Mouse (Mus musculus) liver, adult (tissue): ENCODE measurements at regions not wholly inside any gene's neighbourhood (a gene's known extent, or its start where the extent isn't known, plus 50 kb on each side); places are given as distances from the start of the nearest gene placed in this dataset.

Source experiments
- GATA4 ChIP-seq: IDR thresholded peaks from 2 replicates; pipeline ENCODE4 v1.6.1; 2014; ENCODE audit warnings: mild to moderate bottlenecking, low read length; ENCODE audit not compliant: insufficient replicate concordance

DNA sequence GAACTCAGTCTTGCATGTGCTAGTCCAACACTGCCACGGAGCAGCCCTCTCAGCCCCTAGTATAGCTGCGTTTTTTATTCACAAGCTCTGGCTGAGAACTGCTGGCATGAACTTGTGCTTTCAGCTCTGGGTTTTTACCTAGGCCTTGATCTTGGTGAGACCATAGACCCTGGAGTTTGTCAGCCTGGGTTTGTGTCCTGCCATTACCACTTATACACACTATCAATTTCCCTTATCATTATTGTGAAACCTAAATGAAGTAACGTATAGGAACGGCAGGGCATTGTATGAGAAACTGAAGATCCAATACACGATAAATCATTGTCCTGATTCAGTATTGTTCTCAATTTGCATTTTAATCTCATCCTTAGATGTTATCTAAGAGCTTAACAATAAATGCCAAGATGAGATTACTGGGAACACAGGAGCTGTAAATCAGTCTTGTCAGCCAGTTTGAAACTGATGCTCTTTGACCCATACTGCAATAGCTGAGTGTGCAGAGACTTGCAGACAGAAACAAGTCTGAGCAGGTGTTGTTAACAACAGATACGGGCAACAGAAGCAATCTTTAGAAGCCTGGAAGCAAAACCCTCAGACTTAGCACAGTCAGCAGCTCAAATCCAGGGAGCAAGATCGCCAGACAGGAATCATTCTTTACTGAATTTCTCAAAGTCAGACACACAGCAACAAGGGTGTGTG lies 190.7 kb upstream of the Mctp2 start:
- TF ChIP-seq GATA4 = no peak

DNA sequence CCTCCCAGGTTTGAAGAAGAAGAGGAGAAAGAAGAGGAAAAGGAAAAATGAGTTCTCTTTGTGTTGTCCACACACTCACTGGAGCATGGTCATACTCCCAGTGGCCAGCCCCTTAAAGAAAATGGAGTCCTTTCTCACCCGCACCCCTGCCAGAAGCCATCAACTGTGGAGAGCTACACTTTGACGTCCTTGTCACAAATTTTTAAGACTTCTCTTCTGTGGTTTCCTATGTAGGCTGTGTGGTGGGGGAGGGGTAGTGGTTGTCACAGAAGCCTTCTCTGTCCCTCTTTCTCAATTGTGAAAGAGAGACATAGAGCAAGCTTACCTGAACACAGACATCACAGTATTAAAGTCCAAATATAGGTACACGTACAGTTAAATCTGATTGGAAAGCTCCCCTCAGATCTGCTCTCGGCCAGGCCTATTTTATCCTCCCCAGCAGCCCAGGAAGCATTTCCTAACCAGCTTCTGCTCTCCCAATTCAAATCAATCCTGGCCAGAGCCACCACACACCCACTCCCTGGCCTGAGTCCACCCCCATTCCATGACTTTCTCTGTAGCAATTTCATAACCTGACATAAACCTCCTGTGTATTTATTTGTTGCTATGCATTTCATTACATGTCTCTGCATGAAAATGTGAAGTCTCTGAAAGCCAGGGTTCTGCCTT lies 192.3 kb upstream of the Mctp2 start:
- TF ChIP-seq GATA4 = no peak

GRCm38 (mm10) chr7:72499788-72500187 lies 193.4 kb upstream of the Mctp2 start:
- no peak for TF ChIP-seq GATA4

DNA sequence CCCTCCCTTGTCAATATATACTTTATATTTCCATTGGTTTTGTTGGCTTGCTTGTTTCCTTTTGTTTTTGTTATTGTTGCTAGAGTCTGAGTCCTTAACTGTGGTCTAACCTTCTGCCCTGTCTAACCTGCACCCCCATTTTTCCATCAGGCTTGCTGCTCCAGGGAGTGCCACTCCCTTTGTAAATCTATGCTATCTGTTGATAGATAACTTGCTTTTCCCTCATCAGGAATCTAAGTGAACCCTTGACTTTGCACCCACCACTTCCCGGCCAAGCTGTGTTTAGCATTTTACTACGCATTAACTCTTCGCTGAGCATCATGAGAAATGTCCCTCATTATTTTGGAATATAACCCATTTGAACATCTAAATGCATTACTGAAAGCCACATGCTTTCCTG lies 193.8 kb upstream of the Mctp2 start:
- TF ChIP-seq GATA4 = no peak

DNA sequence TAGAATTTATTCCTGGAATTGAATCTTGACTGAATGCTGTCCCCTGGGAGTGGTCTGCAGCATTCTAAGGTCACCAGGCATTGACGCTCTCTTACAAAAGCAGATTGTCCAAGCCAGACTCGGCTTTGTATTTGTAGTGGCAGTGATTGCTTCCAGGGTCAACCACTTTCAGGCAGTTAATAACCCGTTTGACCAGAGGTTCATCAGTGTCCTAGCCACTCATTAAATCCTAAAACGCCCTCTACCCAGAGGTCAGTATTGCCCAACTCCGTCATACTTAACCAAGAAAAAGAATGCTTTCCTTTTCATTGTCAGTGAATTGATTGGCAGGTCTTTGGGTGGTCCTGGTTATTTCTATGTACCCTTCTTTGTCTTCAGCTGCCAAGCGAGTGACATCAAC lies 194.6 kb upstream of the Mctp2 start:
- no peak for TF ChIP-seq GATA4

DNA sequence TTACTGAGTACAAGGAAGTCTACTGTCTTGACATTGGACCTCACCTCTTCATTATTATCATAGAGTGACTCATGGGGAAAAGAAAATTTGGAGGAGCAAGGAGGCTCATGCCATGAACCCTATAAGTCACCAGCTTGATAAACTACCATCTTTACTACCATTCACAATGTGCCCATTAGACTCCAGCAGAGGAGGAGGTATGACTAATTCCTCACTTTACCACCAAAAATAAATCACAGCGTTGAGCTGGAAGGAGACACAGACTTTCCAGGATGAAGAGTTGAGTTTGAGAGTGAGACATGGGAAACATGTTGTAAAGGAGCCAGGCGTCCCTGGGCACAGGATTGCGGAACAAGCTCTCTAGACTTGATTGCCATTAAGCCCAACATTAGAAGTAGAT lies 195.0 kb upstream of the Mctp2 start:
- TF ChIP-seq GATA4 = no peak

DNA sequence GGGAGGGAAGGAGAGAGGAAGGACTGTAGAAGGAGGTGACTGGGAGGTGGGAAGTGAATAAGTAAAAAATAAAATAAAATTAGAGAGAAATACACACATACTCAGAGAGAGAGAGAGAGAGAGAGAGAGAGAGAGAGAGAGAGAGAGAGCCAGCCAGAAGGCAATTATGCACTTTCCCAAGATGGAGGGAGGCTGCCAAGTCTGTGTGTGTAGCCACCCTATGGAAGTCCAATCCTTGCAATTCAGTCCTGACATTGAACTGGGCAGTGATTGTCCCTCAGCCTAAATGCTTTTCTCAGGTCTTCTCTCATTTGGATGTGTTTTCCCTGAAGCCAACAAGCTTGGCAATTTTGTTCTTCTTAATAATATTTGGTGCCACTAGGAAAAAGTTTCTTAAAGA lies 197.3 kb upstream of the Mctp2 start:
- no peak for TF ChIP-seq GATA4

DNA sequence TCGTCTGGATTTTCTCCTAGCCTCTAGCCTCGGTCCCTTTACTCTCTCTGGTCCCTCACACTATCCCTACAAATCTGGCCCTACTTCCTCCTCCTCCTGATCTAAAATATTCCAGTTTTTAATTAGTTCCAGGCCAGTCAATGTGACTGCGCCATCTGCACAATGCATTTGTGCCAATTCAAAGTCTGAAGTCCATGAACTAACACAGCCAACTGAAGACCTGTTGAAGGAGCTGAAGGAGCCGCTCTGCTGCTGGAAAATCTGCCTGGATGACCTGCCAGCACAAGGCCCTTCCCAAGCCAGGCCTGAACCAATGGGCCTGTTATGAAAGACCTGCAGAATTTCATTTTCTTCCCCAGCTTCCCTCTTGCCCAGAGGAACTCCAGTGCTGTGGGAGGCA lies 197.9 kb upstream of the Mctp2 start:
- TF ChIP-seq GATA4 = no peak

- no peak for TF ChIP-seq GATA4
These were observed 199.5 kb upstream of the Mctp2 start for GRCm38 (mm10) chr7:72505732-72506460.

DNA sequence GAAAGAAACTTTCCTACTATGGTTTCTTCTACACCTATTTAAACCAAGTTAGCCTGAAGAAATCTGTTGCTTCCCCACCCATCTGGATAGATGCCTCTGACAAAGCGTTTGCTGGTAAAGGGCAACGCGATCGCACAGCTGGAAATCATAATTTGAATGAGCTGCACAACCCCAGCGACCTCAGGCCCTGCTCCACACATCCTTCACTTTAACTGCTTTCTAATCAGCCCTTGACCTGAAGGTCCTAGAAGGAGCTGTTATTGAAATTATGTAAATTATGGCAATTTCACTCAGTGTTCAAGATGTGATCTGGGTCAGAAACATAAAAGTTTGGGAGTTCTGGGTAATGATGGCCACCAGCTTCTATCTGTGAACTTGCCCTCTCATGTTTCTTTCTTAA lies 201.5 kb upstream of the Mctp2 start:
- no peak for TF ChIP-seq GATA4

DNA sequence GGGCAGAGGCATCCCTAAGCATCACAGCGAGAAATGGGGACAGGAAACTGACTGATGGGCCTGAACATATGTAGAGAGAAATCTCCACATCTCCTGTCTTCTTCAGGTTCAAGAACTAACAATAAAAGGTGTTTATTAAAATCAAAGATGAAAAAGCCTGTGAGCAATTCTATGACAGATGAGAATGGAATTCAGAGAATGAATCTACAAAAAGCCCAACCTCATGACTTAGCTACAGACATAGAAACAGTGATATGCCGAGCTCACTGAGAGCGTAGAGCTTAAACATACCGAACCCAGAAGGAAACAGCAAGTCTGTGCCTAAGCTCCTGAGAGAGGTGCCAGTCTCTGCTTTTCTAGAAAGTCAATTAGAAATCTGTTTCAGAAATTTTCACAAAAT lies 203.7 kb upstream of the Mctp2 start:
- TF ChIP-seq GATA4 = no peak

DNA sequence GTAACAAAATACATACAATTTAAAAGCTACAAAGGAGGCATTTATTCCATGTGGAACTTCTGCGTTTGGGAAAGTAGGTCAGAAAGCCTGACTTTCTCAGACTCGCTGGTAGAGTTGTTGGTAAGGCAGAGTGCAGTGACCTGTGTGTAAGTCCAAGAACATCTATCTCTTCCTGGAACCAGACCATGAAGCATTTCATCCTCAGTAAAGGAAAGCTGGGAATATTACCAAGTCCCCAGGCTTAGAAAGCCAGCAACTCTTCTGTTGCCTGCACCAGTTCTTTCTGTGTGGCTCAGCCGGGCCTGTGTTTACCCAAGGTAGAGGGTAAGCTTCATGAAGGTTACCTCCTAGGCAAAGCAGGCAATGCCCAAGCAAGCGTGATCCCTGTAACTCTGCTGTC lies 207.0 kb upstream of the Mctp2 start:
- TF ChIP-seq GATA4 = no peak

- no peak for TF ChIP-seq GATA4
These were observed 208.4 kb upstream of the Mctp2 start for GRCm38 (mm10) chr7:72514851-72515250.

- TF ChIP-seq GATA4 = no peak
These were observed 212.1 kb upstream of the Mctp2 start for GRCm38 (mm10) chr7:72518421-72518972.

- TF ChIP-seq GATA4 = no peak
These were observed 213.1 kb upstream of the Mctp2 start for GRCm38 (mm10) chr7:72519359-72520115.
